Mouse (Mus musculus): ENCODE measurements around the gene Ppp1r2. TPM values are rescaled to one million over a fixed set of nuclear protein-coding genes. Genes with fewer than 3 reads are reported as not detected.

The Ppp1r2 gene
- polyA plus RNA-seq, 1 experiment = 67.2 TPM

GRCm38 (mm10) chr16:31232491-31233166 lies 42.4 kb downstream of the Ppp1r2 start:
- TF ChIP-seq CTCF (IDR thresholded peaks at IDR 0.05; ENCODE audit: borderline replicate concordance, insufficient read depth, low read depth, low read length) (no peak), POLR2A (IDR thresholded peaks at IDR 0.05; ENCODE audit: borderline replicate concordance, insufficient read depth, low read length) (no peak)
- no peak for DNase-seq
- Histone ChIP-seq H3K4me1 (ENCODE audit: control insufficient read depth, insufficient read depth, low read length) (peaks cover 4% of the 10 kb centered on the region; the same call in 1 of the 2 replicates), H3K4me3 (replicated peaks; ENCODE audit: insufficient read depth, low read depth, low read length) (no peak overlapping the region), H3K27me3 (ENCODE audit: control insufficient read depth, insufficient read depth, low read length) (no peaks in the 10 kb centered on the region), H3K27ac (ENCODE audit: insufficient read depth, low read length) (no peak overlapping the region)
- 75% methylated on average over 5 of the region's 5 CpGs for WGBS

- no peak overlapping the region for H3K27ac ChIP-seq (ENCODE audit: insufficient read depth, low read length)
- H3K4me1 ChIP-seq (ENCODE audit: control insufficient read depth, insufficient read depth, low read length) = peaks cover 4% of the 10 kb centered on the region; the same call in 1 of the 2 replicates
- no peak for DNase-seq
- WGBS = 87% methylated on average over 5 of the region's 5 CpGs
- H3K4me3 ChIP-seq (replicated peaks; ENCODE audit: insufficient read depth, low read depth, low read length) = no peak overlapping the region
- TF ChIP-seq POLR2A (IDR thresholded peaks at IDR 0.05; ENCODE audit: borderline replicate concordance, insufficient read depth, low read length) = no peak
- TF ChIP-seq CTCF (IDR thresholded peaks at IDR 0.05; ENCODE audit: borderline replicate concordance, insufficient read depth, low read depth, low read length) = no peak
- no peaks in the 10 kb centered on the region for H3K27me3 ChIP-seq (ENCODE audit: control insufficient read depth, insufficient read depth, low read length)
These were observed 43.5 kb downstream of the Ppp1r2 start for GRCm38 (mm10) chr16:31231591-31231990.

GRCm38 (mm10) chr16:31227746-31228145 lies 47.3 kb downstream of the Ppp1r2 start:
- TF ChIP-seq POLR2A (IDR thresholded peaks at IDR 0.05; ENCODE audit: borderline replicate concordance, insufficient read depth, low read length) = no peak
- no peak for TF ChIP-seq CTCF (IDR thresholded peaks at IDR 0.05; ENCODE audit: borderline replicate concordance, insufficient read depth, low read depth, low read length)
- WGBS = 94% methylated on average over 1 of the region's 1 CpGs
- Histone ChIP-seq H3K4me1 (ENCODE audit: control insufficient read depth, insufficient read depth, low read length) (no peaks in the 10 kb centered on the region), H3K4me3 (replicated peaks; ENCODE audit: insufficient read depth, low read depth, low read length) (no peak overlapping the region), H3K27ac (ENCODE audit: insufficient read depth, low read length) (no peak overlapping the region), H3K27me3 (ENCODE audit: control insufficient read depth, insufficient read depth, low read length) (no peaks in the 10 kb centered on the region)
- DNase-seq = no peak

GRCm38 (mm10) chr16:31215271-31215670 lies 59.8 kb downstream of the Ppp1r2 start:
- H3K4me3 ChIP-seq (replicated peaks; ENCODE audit: insufficient read depth, low read depth, low read length) = no peak overlapping the region
- no peaks in the 10 kb centered on the region; the same call in 1 of the 2 replicates for H3K27me3 ChIP-seq (ENCODE audit: control insufficient read depth, insufficient read depth, low read length)
- WGBS = 95% methylated on average over 4 of the region's 4 CpGs
- H3K4me1 ChIP-seq (ENCODE audit: control insufficient read depth, insufficient read depth, low read length) = no peaks in the 10 kb centered on the region
- no peak overlapping the region for H3K27ac ChIP-seq (ENCODE audit: insufficient read depth, low read length)
- TF ChIP-seq CTCF (IDR thresholded peaks at IDR 0.05; ENCODE audit: borderline replicate concordance, insufficient read depth, low read depth, low read length) = no peak
- no peak for TF ChIP-seq POLR2A (IDR thresholded peaks at IDR 0.05; ENCODE audit: borderline replicate concordance, insufficient read depth, low read length)
- no peak for DNase-seq

- 65% methylated on average over 6 of the region's 6 CpGs for WGBS
- DNase-seq = no peak
These were observed 61.6 kb downstream of the Ppp1r2 start for GRCm38 (mm10) chr16:31213463-31213862.

GRCm38 (mm10) chr16:31211503-31211902 lies 63.6 kb downstream of the Ppp1r2 start:
- H3K4me3 ChIP-seq (replicated peaks; ENCODE audit: insufficient read depth, low read depth, low read length) = no peak overlapping the region
- no peak overlapping the region for H3K27ac ChIP-seq (ENCODE audit: insufficient read depth, low read length)
- TF ChIP-seq CTCF (IDR thresholded peaks at IDR 0.05; ENCODE audit: borderline replicate concordance, insufficient read depth, low read depth, low read length) = no peak
- TF ChIP-seq POLR2A (IDR thresholded peaks at IDR 0.05; ENCODE audit: borderline replicate concordance, insufficient read depth, low read length) = no peak
- no peaks in the 10 kb centered on the region; the same call in 1 of the 2 replicates for H3K27me3 ChIP-seq (ENCODE audit: control insufficient read depth, insufficient read depth, low read length)
- no peak for DNase-seq
- H3K4me1 ChIP-seq (ENCODE audit: control insufficient read depth, insufficient read depth, low read length) = no peaks in the 10 kb centered on the region
- WGBS = 62% methylated on average over 9 of the region's 9 CpGs

More at GRCm38 (mm10) chr16:31213463-31213862, 61.6 kb downstream of the Ppp1r2 start:
- Histone ChIP-seq H3K4me1 (ENCODE audit: control insufficient read depth, insufficient read depth, low read length) (no peaks in the 10 kb centered on the region), H3K4me3 (replicated peaks; ENCODE audit: insufficient read depth, low read depth, low read length) (no peak overlapping the region), H3K27ac (ENCODE audit: insufficient read depth, low read length) (no peak overlapping the region), H3K27me3 (ENCODE audit: control insufficient read depth, insufficient read depth, low read length) (no peaks in the 10 kb centered on the region; the same call in 1 of the 2 replicates)
- TF ChIP-seq CTCF (IDR thresholded peaks at IDR 0.05; ENCODE audit: borderline replicate concordance, insufficient read depth, low read depth, low read length) = no peak
- no peak for TF ChIP-seq POLR2A (IDR thresholded peaks at IDR 0.05; ENCODE audit: borderline replicate concordance, insufficient read depth, low read length)

- Histone ChIP-seq H3K27ac (ENCODE audit: insufficient read depth, low read length) (no peak overlapping the region), H3K4me3 (replicated peaks; ENCODE audit: insufficient read depth, low read depth, low read length) (no peak overlapping the region), H3K4me1 (ENCODE audit: control insufficient read depth, insufficient read depth, low read length) (no peaks in the 10 kb centered on the region), H3K27me3 (ENCODE audit: control insufficient read depth, insufficient read depth, low read length) (no peaks in the 10 kb centered on the region; the same call in 1 of the 2 replicates)
- TF ChIP-seq POLR2A (IDR thresholded peaks at IDR 0.05; ENCODE audit: borderline replicate concordance, insufficient read depth, low read length) (no peak), CTCF (IDR thresholded peaks at IDR 0.05; ENCODE audit: borderline replicate concordance, insufficient read depth, low read depth, low read length) (no peak)
- WGBS = 78% methylated on average over 4 of the region's 4 CpGs
- DNase-seq = no peak
These were observed 64.6 kb downstream of the Ppp1r2 start for GRCm38 (mm10) chr16:31210453-31210852.

- Histone ChIP-seq H3K4me3 (replicated peaks; ENCODE audit: insufficient read depth, low read depth, low read length) (no peak overlapping the region), H3K27ac (ENCODE audit: insufficient read depth, low read length) (no peak overlapping the region), H3K27me3 (ENCODE audit: control insufficient read depth, insufficient read depth, low read length) (no peaks in the 10 kb centered on the region), H3K4me1 (ENCODE audit: control insufficient read depth, insufficient read depth, low read length) (no peaks in the 10 kb centered on the region)
- no peak for DNase-seq
- TF ChIP-seq CTCF (IDR thresholded peaks at IDR 0.05; ENCODE audit: borderline replicate concordance, insufficient read depth, low read depth, low read length) = no peak
- TF ChIP-seq POLR2A (IDR thresholded peaks at IDR 0.05; ENCODE audit: borderline replicate concordance, insufficient read depth, low read length) = no peak
- WGBS = 83% methylated on average over 5 of the region's 5 CpGs
These were observed 65.2 kb downstream of the Ppp1r2 start for GRCm38 (mm10) chr16:31209911-31210310.

Measured in cerebellum, adult 2 months (tissue).